Mouse (Mus musculus): Measurements from ENCODE around the gene Grid2.

Gene Grid2

DNA sequence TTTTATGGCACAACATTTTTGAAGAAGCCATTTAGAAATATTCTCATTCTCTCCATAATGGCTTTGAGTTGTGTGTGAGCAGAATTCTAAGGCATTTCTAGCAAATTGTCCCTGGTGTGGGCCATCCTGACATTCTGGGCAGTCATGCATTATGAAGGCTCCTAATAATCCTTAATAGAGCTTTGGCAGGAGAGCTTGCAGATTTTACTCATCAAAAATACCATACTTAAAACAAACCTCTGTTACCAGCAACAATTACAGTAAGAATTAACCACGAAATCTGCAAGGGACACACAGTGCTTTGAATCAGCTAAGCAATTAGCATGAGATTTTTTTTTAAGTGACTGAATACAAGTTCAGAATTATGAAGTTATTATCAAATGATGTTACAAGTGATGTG, 1053.0 kb downstream of the Grid2 start:
- no peak for DNase-seq (ENCODE audit: low spot score in 2 of 2)

DNA sequence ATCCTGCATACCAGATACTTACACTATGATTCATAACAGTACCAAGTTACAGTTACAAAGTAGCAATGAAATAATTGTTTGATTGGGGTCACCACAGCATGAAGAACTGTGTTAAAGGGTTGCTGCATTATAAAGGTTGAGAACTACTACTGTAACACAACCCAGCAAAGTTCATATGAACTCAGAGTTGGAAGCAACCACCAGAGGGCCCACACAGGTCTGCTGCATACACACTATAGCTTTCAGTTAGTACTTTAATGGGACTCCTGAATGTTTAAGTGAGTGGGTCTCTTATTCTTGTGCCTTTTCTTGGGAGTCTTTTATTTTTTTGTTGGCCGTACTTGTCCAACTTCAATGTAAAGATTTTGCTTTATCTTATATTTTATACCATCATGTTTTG, 1057.5 kb downstream of the Grid2 start:
- DNase-seq (ENCODE audit: low spot score in 2 of 2): no peak

DNA sequence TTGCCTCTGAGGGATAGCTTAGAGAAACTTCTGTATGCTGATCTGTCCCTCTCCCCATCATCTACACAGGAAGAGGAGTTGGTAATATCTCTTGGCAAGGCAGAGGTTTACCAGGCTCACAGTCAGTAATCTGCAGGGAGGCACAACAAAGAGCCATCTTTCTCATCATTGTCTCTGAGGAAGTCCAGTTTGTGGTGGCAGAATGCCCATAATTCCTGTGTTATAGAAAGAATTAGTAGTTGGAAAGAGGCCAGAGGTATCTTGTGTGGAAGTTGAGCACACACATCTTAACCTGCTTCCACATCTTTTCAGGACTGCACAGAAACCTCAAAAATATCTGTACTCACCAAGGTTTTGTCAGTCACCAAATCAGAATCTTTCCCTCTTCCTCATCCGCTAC, 1071.3 kb downstream of the Grid2 start:
- DNase-seq (ENCODE audit: low spot score in 2 of 2): no peak

DNA sequence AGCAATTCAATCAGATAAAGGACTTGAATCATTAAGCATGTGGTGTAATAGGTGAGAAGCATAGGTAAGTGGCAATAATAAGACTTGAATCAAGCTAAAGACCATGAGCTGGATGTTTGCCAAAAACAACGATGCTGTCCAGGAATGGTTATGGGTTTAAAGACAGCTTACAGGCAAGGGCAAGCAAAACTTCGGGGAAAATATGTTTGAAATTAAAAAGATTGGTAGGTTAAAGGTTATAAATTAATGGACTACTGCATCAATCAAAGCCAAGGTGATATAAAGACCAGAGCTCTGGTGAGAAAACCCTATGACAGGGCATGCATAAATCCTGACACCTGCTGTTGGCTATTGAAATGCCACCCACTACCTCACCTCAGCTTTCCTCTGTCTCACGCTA, 1072.2 kb downstream of the Grid2 start:
- DNase-seq (ENCODE audit: low spot score in 2 of 2): no peak

DNA sequence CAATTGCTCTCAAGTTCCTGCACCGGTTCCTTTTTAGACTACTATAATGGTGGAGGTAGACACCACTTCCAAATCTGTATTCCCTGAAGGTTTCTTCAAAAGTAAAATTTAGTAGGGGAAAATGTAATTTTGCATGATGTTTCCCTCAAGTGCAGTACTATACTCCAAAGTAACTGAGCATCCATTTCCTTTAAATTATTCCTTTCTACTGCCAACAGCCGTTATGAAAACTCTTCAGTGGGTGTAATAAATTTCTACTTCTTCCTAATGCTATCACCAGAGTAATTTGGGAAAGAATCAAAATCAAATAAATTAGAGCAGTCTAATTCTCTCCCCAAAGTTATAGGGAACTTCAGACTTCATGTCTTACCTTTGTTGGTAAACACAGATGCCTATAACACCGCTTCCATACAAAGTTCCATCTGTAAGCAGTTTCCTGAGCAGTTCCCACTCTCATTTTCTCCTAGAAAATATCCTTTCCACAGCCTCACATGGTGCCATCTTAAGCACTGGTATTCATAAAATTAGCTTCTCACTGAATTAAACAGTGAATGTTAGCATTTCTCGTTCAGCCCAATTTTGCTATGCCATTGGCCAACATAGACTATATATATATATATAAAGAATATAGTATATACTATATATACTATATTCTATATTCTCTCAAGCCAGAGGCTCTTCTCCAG, 1142.9 kb downstream of the Grid2 start:
- no peak for DNase-seq (ENCODE audit: low spot score in 2 of 2)

DNA sequence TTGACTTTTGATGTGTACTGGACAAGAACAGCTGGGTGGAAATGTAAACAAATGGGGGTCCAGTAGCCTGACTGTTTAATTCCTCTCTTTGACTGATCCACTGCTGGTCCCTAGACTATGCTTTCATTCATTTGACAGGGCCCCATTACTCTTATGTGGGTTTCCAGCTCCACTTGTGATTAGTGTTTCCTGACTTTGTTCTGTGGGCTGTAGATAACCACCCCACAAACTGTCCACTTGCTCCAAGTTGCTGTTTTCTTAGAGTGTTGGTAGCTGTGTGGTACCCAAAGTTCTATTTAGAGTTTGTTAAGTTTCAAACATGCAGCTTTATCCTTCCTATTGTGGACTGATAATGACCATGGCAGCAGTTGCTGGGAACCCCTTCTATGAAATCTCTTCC, 1172.0 kb downstream of the Grid2 start:
- no peak for DNase-seq (ENCODE audit: low spot score in 2 of 2)

- no peak for DNase-seq (ENCODE audit: low spot score in 2 of 2)
These were observed 1173.2 kb downstream of the Grid2 start for GRCm38 (mm10) chr6:64428898-64429297.

GRCm38 (mm10) chr6:64448127-64448526, 1192.5 kb downstream of the Grid2 start:
- no peak for DNase-seq (ENCODE audit: low spot score in 2 of 2)

GRCm38 (mm10) chr6:64448864-64449355, 1193.2 kb downstream of the Grid2 start:
- DNase-seq (ENCODE audit: low spot score in 2 of 2): no peak

DNA sequence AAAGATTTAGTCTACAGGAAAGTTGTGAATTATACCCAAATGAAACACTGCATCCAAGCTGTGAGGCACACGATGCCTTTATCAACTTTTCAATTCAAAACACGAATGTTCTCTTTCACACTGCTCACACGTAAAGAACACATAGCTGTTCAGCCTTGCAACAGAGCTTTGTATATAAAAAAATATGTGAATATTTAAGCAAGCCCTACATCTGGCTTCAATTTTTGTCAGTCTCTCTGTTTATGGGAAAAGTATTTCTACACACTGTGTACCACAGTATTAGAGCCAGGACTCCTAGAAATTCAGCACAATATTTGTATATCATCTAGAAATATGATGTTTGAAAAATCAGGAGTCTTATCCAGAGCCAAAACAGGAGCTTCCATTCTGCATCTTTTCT, 1195.1 kb downstream of the Grid2 start:
- DNase-seq (ENCODE audit: low spot score in 2 of 2): no peak

DNA sequence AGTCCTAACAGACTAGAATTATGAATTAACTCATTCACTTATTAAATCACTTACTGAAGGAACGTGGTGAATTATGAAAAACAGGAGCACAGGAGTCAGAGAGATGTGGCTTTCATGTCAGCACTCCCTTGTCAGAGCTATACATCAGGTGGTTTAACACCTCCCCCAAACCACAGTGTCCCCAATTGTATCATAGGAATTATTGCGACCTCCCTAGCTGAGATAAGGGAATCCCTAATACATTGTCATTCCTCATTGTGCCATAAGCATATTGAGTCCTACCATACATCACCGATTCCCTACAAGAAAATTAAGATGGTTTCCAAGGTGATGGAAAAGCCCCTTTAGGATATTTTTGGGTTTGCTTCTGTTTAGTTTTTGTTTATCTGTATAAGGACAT, 1224.2 kb downstream of the Grid2 start:
- DNase-seq (ENCODE audit: low spot score in 2 of 2): no peak

- peak in 1 of 2 experiments; percentile 23 for DNase-seq (ENCODE audit: low spot score in 2 of 2)
These were observed 1224.9 kb downstream of the Grid2 start for GRCm38 (mm10) chr6:64480592-64480991.

- DNase-seq (ENCODE audit: low spot score in 2 of 2): peak in 1 of 2 experiments; percentile 23
These were observed 1234.8 kb downstream of the Grid2 start for GRCm38 (mm10) chr6:64490313-64491067.

GRCm38 (mm10) chr6:64504394-64504793, 1248.7 kb downstream of the Grid2 start:
- no peak for DNase-seq (ENCODE audit: low spot score in 2 of 2)

DNA sequence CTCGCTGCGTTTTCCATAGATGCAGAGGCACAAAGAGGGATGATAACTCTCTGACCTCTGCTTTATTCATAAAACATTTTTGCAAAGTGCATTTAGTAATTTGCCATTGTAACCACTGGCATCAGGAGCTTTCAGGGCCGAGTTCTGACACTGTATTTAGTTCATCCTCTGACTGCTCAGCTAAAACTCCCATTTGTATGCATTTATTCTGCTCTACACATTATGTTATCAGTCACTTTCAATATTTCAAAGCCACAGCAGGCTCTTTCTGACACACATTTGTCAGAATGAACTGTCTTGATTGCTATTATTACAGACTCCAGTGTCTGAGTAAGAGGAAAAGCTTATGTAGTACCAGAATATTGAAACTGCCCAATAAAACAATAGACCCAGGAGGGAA, 1286.5 kb downstream of the Grid2 start:
- no peak for DNase-seq (ENCODE audit: low spot score in 2 of 2)

DNA sequence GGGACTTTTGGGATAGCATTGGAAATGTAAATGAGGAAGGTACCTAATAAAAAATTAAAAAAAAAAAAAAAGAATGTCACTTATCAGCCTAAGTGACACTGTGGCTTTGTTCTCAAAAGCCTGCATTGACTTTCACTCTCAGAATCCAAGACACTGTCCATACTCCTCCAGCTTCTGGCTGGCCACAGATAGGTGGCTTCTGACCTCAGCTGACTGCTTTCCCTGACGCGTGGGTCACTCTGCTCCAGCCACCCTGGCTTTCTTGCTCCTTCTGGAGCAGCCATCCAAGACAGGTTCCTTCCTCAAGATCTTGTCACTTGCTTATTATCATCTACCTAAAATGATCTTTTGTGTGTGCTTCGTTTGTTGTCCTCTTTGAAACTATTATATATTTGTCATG, 1298.0 kb downstream of the Grid2 start:
- no peak for DNase-seq (ENCODE audit: low spot score in 2 of 2)

GRCm38 (mm10) chr6:64555220-64555619, 1299.5 kb downstream of the Grid2 start:
- peak in 1 of 2 experiments; percentile 47 for DNase-seq (ENCODE audit: low spot score in 2 of 2)

GRCm38 (mm10) chr6:64568599-64568998, 1312.9 kb downstream of the Grid2 start:
- DNase-seq (ENCODE audit: low spot score in 2 of 2): peak; percentile 50 to 72

DNA sequence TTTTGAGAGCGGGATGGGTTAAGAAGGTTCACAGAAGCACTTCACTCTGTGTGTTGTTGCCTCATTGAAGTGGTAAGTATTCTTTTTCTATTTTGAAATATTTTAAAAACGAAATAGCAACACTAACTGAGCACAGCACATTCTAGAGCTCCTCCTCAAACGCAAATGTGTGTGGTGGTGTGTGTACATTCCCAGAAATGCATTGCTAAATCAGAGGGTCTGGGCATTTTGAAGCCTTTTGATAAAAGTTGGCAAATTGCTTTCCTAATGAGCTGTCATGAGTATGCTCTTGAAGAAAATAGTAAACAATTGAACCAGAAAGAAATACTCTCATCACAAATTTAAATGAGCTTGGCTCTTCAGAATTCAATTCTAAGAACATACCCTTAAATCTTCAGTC, 1325.7 kb downstream of the Grid2 start:
- DNase-seq (ENCODE audit: low spot score in 2 of 2): no peak

DNA sequence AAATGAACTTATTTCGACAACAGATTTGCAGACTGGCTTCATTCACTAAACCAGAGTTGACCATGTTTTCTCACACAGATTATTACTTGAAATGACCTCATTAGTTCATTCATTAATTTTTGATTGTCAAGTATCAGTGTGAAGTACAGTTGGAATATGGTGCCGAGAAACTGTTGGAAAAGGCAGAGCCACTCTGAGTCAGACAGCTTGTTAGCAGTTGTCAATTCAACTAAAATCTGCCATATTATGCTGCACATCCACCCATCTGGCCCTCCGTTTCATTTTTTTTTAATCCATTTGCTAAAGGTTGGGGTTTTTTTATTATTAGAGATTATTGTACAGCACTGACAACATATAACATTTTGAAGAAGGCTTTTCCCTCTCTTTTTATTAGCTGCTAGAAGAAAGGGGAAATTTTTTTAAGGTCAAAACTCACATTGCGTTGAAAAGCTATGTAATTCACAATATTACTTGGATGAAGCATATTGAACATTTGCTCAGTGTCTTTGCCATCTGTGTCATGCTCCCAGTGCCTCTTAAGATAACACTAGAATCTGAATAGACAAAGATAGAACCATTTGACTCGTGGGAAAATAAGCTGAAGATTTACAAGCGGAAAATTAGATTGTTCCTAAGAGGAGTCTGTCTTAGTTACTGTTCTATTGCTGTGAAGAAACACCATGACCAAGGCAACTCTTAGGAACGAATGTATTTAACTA, 1333.0 kb downstream of the Grid2 start:
- no peak for DNase-seq (ENCODE audit: low spot score in 2 of 2)

- DNase-seq (ENCODE audit: low spot score in 2 of 2): no peak
These were observed 1340.6 kb downstream of the Grid2 start for GRCm38 (mm10) chr6:64596261-64596660.

- DNase-seq (ENCODE audit: low spot score in 2 of 2): no peak
These were observed 1341.2 kb downstream of the Grid2 start for GRCm38 (mm10) chr6:64596835-64597234.
